Mouse (Mus musculus) ES-E14 (cell line): ENCODE measurements at regions not wholly inside any gene's neighbourhood (a gene's known extent, or its start where the extent isn't known, plus 50 kb on each side); places are given as distances from the start of the nearest gene placed in this dataset.

ENCODE experiments used
- DNase-seq: peaks from one replicate; pipeline ENCODE4 v3.0.0-alpha.2; 2013; ENCODE audit warnings: low read depth, low spot score
- H3K27ac ChIP-seq: 2 replicates; pipeline ENCODE4 v1.5.1; 2012; ENCODE audit warnings: low read depth, mild to moderate bottlenecking, low read length, moderate library complexity, mixed read lengths; ENCODE audit not compliant: poor library complexity, insufficient read depth, severe bottlenecking
- H3K36me3 ChIP-seq: 2 replicates; pipeline ENCODE4 v1.6.1; 2012; ENCODE audit warnings: mild to moderate bottlenecking, low read length, moderate library complexity, mixed read lengths; ENCODE audit not compliant: control insufficient read depth, poor library complexity, insufficient read depth, severe bottlenecking
- H3K4me1 ChIP-seq, 2 experiments: fragments of 150-350 bp in 1 of 2; sonication (generic) in 1 of 2; 2 replicates each; pipeline ENCODE4 v1.6.1; 2012; ENCODE audit warnings: low read length in 2 of 2, mild to moderate bottlenecking in 1 of 2, mixed read lengths in 1 of 2; ENCODE audit not compliant: control insufficient read depth in 2 of 2, insufficient read depth in 2 of 2, poor library complexity in 1 of 2
- H3K4me3 ChIP-seq, 2 experiments: fragments of 150-350 bp in 1 of 2; sonication (generic) in 1 of 2; 2 replicates each; pipeline ENCODE4 v1.5.1; 2012; ENCODE audit warnings: low read length in 2 of 2, low read depth in 1 of 2, mild to moderate bottlenecking in 1 of 2, mixed read lengths in 1 of 2; ENCODE audit not compliant: insufficient read depth in 1 of 2, poor library complexity in 1 of 2, severe bottlenecking in 1 of 2
- H3K9ac ChIP-seq: 2 replicates; pipeline ENCODE4 v1.6.1; 2012; ENCODE audit warnings: low read depth, mild to moderate bottlenecking, low read length, mixed read lengths; ENCODE audit not compliant: poor library complexity, insufficient read depth, severe bottlenecking
- H3K9me3 ChIP-seq: fragments of 150-350 bp; sonication (generic); 2 replicates; pipeline ENCODE4 v1.6.1; 2012; ENCODE audit warnings: low read depth, mild to moderate bottlenecking, low read length; ENCODE audit not compliant: control insufficient read depth, insufficient read depth
- CHD2 ChIP-seq: IDR thresholded peaks from 2 replicates; pipeline ENCODE4 v1.6.1; 2014; ENCODE audit warnings: mild to moderate bottlenecking, low read depth, low read length, inconsistent platforms
- HCFC1 ChIP-seq: IDR thresholded peaks from 2 replicates; pipeline ENCODE4 v1.6.1; 2012; ENCODE audit warnings: low read length, inconsistent platforms, borderline replicate concordance; ENCODE audit not compliant: insufficient read depth
- MAFK ChIP-seq: IDR thresholded peaks from 2 replicates; pipeline ENCODE4 v1.6.1; 2014; ENCODE audit warnings: mild to moderate bottlenecking, low read depth, low read length, inconsistent platforms; ENCODE audit not compliant: insufficient read depth
- ZC3H11A ChIP-seq: IDR thresholded peaks from 2 replicates; pipeline ENCODE4 v1.6.1; 2012; ENCODE audit warnings: low read depth, mild to moderate bottlenecking, inconsistent platforms, low read length, borderline replicate concordance
- ZNF384 ChIP-seq: IDR thresholded peaks from 2 replicates; pipeline ENCODE4 v1.6.1; 2012; ENCODE audit warnings: low read depth, low read length, inconsistent platforms
- in situ Hi-C, 2 experiments: fragments of 600-800 bp; cut with MboI; formaldehyde crosslinking; loops; one replicate each; pipeline ENCODE4 v1.15.1; 2025; ENCODE audit warnings: low sequenced_read_pairs in 2 of 2, inconsistent platforms in 1 of 2; ENCODE audit not compliant: unreplicated experiment in 2 of 2

- H3K27ac ChIP-seq = no peak overlapping the region
- no peak for TF ChIP-seq CHD2
- no peak for TF ChIP-seq ZNF384
- TF ChIP-seq ZC3H11A = no peak
- TF ChIP-seq HCFC1 = no peak
- TF ChIP-seq MAFK = no peak
- no peak overlapping the region for H3K4me3 ChIP-seq
- no peak for DNase-seq
- H3K9me3 ChIP-seq = no peaks in the 10 kb centered on the region
- no peak overlapping the region for H3K9ac ChIP-seq
- in situ Hi-C loops = loop anchor here (10.0 to 25.0 kb wide), 3 partner anchors 500 to 575 kb away; partner anchors contain the start of gene Gemin8 (in 1 of the 2)
- 0 out of 4 replicates have a peak, but pooled peaks cover 0 to 3% of the 10 kb centered on the region in 2 experiments for H3K4me1 ChIP-seq
- H3K36me3 ChIP-seq = no peaks in the 10 kb centered on the region
Measured at GRCm38 (mm10) chrX:166661808-166662207, 76.3 kb upstream of the Egfl6 start.

GRCm38 (mm10) chrX:166661043-166661718 lies 75.7 kb upstream of the Egfl6 start:
- Histone ChIP-seq H3K9ac (no peak overlapping the region), H3K36me3 (no peaks in the 10 kb centered on the region), H3K4me3 (no peak overlapping the region), H3K27ac (peak overlapping the region; percentile 53; the same call in 1 of the 2 replicates), H3K9me3 (no peaks in the 10 kb centered on the region), H3K4me1 (0 out of 4 replicates have a peak, but pooled peaks cover 0 to 3% of the 10 kb centered on the region in 2 experiments)
- TF ChIP-seq ZNF384 (no peak), HCFC1 (no peak), ZC3H11A (peak; percentile 79; the same call in 1 of the 2 replicates), MAFK (no peak), CHD2 (no peak)
- in situ Hi-C loops = loop anchor here (10.0 to 25.0 kb wide), 3 partner anchors 499 to 576 kb away; partner anchors contain the start of gene Gemin8 (in 1 of the 2)
- no peak for DNase-seq

- H3K9ac ChIP-seq = no peak overlapping the region
- no peaks in the 10 kb centered on the region for H3K9me3 ChIP-seq
- in situ Hi-C loops = loop anchor here (10.0 to 25.0 kb wide), 3 partner anchors 498 to 577 kb away; partner anchors contain the start of gene Gemin8 (in 1 of the 2)
- DNase-seq = peak; percentile 65
- TF ChIP-seq ZNF384 (no peak), ZC3H11A (no peak; the same call in 1 of the 2 replicates), HCFC1 (no peak), CHD2 (no peak), MAFK (no peak)
- H3K36me3 ChIP-seq = no peaks in the 10 kb centered on the region
- H3K4me1 ChIP-seq = 0 out of 4 replicates have a peak, but pooled peaks cover 0 to 3% of the 10 kb centered on the region in 2 experiments
- H3K4me3 ChIP-seq = no peak overlapping the region
- H3K27ac ChIP-seq = no peak overlapping the region
Measured at GRCm38 (mm10) chrX:166660715-166661042, 75.2 kb upstream of the Egfl6 start.

- TF ChIP-seq ZNF384 (no peak), HCFC1 (no peak), CHD2 (no peak), ZC3H11A (peak; percentile 91)
- H3K9ac ChIP-seq = no peak overlapping the region
- no peaks in the 10 kb centered on the region for H3K4me1 ChIP-seq
- in situ Hi-C loops = loop anchor here (10.0 to 25.0 kb wide), 3 partner anchors 118 to 585 kb away; partner anchors contain the start of gene Gemin8 (in 1 of the 2)
- no peak for DNase-seq
- no peak overlapping the region for H3K27ac ChIP-seq
- no peaks in the 10 kb centered on the region for H3K9me3 ChIP-seq
- no peaks in the 10 kb centered on the region for H3K36me3 ChIP-seq
- no peak overlapping the region for H3K4me3 ChIP-seq
Measured at GRCm38 (mm10) chrX:166652400-166652799, 66.9 kb upstream of the Egfl6 start.
